Mouse (Mus musculus): ENCODE results near the gene Grn.

The Grn gene

DNA sequence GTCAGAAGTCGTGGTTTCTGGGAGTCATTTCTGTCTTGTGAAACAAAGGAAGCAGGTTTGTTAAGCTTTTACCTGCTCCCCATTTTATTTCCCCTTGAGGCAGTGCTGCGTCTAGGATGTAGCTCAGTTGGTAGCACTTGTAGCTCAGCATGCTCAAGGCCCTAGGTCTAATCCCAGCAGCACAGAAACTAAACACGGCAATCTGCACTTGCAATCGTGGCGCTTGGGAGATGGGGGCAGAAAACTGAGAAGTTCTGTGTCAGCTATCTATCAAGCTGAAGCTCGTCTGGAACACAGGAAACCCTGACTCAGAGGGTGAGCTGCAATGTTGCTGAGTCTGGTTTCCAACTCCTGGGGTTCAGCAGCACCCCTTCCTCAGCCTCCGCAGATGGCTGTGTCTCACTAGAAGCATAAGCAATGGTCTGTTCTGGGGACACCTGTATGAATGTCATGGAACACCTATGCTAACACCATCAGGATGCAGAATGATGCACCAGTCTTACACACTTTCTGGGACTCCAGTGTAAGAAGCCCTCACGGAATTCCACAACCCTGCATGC lies 1.1 kb upstream of the Grn start:
- no peak for DNase-seq

DNA sequence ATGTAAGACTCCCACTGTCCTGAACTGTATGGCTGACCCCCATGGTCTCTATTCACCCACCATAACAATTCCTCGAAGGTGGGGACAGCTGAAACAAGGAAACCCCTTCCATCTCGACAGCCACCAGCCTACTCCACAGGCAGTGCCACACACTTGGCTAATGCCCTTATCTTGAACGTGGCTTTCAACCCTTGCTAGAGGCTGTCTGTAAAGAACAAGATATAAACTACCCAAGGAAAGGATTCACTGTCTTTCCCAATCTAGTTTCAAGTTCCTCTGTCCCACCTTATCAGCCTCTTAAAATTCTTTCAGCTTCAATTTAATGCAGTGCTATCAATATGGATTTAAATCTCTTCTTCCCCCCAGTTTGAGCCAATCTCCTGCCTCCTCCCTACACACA lies 564 bp upstream of the Grn start:
- no peak for DNase-seq

DNA sequence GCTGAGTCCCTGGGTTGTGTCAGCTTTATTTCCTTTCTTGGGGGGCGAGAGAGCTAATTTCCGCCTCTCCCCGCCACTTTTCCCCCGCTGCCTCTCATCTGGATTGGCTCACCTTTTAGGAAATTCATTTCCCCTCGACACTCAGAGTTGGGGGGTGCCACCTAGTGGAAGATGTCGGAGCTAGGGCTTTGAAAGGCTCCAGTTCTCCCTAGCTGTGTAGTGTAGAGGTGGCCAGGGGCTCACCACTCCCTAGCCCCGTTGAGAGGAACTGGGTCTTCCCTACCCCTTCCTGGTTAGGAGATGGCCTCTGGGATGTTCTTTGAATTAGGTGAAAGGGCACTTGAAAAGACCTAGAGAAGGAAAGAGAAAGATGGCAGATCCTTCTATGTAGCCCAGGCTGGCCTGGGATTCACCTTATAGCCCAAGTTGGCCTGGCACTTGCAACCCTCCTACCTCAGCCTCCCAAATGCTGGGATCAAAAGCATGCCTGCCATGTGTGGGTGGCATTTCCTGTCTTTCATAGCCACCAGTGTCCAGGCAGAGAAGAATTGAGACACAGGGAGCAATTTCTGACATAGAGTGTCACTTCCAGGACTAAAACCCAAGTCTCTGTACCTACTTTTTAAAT lies 1.0 kb downstream of the Grn start:
- DNase-seq, result peak; percentile 89

DNA sequence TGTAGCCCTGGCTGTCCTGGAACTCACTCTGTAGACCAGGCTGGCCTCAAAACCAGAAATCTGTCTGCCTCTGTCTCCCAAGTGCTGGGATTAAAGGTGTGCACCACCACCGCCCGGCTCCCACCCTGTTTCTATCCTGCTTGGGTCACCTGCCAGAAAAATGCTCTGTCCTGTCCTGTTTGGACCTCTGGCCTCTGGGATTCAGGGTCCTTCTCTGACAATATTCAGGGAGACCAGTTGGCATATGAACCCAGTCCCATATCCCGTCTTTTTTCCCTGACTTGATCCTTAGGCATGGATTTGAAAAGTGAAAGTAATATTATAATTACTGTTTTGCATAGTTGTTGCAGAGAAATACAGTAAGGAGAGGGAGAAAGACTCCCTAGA lies 1.6 kb downstream of the Grn start:
- no peak for DNase-seq

DNA sequence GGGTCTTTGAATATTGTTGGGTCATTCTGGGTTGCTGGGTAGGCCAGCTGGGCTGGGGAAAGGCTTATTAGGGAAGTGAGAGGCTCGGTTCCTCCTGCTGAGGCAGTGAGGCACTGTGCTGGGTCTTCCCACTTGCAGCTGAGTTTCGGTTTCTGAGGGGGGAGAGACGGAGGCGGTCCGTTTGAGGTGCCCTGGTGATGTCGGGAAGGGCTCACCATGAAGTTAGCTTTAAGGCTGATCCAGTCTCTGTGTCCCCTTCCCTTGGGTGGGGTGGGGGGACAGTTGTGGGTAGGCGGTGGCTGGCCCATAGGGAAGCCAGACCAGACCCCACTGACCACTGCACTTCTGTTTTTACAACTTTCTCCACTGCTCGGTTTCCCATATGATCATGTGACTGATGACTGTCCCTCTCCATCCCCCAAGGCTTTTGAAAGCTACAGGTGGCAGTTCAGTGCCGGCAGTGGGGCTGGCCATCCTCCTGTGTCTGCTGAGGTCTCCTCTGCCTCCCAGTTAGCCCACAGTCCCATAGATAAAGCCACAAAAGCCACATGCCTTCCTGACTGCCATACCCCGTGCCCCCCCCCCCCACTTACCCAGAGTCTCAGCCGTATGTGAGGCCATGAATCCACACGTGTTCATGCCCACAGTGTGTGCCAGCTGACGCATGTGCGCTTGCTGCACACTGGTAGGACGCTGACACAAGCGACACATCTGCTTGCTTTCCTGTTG lies 2.2 kb downstream of the Grn start:
- no peak for DNase-seq

DNA sequence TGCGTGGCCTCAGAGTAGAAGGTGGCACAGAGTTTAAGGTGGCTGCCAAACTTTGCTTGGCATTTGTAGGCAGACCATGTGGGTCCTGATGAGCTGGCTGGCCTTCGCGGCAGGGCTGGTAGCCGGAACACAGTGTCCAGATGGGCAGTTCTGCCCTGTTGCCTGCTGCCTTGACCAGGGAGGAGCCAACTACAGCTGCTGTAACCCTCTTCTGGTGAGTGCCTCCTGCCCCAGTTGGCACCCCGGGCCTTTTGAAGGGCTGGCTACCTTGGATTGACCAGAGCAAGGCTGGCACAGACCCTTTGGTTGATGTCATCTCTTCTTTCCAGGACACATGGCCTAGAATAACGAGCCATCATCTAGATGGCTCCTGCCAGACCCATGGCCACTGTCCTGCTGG lies 2.8 kb downstream of the Grn start:
- peak; percentile 81 for DNase-seq

DNA sequence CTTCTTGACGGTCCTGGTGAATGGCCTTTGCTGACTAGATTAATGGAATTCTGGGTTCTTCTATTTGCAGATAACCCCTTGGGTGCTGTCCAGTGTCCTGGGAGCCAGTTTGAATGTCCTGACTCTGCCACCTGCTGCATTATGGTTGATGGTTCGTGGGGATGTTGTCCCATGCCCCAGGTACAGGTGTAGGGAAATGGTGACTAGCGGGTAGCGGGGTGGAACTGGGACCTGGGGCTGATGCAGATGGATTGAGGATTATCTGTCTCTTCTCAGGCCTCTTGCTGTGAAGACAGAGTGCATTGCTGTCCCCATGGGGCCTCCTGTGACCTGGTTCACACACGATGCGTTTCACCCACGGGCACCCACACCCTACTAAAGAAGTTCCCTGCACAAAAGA lies 3.8 kb downstream of the Grn start:
- DNase-seq, result no peak

DNA sequence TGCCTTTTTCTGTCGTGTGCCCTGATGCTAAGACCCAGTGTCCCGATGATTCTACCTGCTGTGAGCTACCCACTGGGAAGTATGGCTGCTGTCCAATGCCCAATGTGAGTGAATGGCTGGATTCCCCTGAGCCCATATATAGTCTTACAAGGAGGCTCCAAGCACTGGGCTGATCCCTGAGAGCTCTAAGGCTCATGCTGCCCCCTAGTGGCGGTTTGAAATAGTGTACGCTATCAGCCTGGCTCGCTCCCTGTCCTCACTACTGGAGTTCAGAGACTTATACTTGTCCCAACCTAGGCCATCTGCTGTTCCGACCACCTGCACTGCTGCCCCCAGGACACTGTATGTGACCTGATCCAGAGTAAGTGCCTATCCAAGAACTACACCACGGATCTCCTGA lies 4.3 kb downstream of the Grn start:
- DNase-seq, result peak; percentile 90

DNA sequence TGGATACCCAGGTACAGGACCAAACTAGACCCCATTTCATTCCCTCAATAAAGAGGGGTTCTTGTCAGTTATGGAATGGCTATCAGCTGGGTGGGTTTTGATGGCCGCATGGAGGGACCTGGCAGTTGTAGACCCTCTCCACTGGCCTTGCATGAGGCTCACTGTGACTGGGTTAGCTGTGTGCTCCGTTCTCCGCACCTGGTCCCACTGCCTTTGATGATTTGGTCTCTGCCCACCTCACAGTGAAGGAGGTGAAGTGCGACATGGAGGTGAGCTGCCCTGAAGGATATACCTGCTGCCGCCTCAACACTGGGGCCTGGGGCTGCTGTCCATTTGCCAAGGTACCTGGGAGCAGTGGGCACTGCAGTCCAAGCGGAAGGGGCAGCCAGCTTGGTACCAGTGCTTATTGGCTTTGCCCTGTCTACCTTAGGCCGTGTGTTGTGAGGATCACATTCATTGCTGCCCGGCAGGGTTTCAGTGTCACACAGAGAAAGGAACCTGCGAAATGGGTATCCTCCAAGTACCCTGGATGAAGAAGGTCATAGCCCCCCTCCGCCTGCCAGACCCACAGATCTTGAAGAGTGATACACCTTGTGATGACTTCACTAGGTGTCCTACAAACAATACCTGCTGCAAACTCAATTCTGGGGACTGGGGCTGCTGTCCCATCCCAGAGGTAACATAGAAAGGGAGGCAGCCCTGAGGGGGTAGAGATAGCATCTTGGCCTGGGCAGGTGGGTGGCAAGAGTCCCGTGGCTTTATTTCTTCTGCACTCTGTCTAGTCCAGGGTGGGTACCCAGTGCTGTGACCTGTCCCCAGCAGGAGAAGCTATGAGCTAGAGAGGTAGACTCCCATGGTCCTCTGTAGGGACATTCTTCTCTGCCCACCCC lies 4.9 kb downstream of the Grn start:
- DNase-seq, result no peak

DNA sequence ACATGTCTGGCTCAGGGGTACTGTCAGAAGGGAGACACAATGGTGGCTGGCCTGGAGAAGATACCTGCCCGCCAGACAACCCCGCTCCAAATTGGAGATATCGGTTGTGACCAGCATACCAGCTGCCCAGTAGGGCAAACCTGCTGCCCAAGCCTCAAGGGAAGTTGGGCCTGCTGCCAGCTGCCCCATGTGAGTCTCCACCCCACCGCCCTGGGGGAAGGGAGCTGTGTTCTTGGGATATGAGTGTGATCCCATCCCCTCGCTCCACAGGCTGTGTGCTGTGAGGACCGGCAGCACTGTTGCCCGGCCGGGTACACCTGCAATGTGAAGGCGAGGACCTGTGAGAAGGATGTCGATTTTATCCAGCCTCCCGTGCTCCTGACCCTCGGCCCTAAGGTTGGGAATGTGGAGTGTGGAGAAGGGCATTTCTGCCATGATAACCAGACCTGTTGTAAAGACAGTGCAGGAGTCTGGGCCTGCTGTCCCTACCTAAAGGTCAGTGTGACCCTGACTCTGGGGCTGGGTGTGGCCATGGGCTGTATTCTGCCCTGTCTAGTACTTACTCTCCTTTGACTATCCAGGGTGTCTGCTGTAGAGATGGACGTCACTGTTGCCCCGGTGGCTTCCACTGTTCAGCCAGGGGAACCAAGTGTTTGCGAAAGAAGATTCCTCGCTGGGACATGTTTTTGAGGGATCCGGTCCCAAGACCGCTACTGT lies 5.8 kb downstream of the Grn start:
- no peak for DNase-seq

DNA sequence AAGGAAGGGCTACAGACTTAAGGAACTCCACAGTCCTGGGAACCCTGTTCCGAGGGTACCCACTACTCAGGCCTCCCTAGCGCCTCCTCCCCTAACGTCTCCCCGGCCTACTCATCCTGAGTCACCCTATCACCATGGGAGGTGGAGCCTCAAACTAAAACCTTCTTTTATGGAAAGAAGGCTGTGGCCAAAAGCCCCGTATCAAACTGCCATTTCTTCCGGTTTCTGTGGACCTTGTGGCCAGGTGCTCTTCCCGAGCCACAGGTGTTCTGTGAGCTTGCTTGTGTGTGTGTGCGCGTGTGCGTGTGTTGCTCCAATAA lies 6.3 kb downstream of the Grn start:
- DNase-seq, result no peak

DNA sequence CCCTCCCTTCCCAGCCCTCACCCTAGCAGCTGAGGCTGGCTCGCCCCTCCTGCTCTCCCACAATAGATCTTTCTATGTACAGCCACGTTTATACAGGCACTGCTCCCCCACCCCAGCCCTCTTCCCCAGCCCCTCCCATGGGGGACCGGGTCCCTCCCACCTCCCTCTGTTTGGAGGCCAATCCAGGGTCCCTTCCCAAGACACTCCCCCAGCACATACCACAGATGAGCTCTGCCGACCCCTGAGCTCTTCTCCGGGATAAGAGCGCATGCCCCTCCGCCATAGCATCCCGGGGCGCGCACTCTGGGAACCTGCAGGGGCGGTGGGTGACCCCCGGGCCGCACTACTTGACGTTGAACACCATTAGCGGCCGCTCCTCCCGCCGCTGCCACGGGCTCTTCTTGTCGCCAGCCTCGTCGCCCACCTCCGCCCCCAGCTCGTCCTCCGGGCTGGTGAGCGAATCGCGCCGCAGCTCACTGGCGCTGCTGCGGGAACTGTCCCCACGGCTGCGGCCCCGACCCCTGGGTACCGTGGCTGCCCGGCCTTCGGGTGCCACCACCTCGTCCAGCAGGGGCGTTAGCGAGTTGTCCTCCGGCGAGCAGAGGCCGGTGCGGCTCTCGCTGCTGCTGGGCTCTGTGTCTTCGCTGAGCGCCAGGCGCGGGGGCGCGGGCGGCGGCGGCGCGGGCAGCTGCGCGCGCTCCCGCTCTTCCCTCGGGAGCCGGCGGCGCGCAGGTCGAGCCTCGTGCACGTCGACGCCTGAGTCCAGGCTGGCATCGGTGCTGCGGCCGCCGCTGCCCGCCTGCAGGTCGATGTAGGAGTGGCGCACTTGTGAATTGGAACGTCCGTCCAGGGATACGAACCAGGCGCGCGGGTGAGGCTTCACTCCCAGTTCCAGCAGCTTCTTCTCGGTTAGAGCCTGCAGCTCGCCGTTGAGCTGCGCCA lies 7.3 kb downstream of the Grn start:
- DNase-seq, result peak; percentile 58

DNA sequence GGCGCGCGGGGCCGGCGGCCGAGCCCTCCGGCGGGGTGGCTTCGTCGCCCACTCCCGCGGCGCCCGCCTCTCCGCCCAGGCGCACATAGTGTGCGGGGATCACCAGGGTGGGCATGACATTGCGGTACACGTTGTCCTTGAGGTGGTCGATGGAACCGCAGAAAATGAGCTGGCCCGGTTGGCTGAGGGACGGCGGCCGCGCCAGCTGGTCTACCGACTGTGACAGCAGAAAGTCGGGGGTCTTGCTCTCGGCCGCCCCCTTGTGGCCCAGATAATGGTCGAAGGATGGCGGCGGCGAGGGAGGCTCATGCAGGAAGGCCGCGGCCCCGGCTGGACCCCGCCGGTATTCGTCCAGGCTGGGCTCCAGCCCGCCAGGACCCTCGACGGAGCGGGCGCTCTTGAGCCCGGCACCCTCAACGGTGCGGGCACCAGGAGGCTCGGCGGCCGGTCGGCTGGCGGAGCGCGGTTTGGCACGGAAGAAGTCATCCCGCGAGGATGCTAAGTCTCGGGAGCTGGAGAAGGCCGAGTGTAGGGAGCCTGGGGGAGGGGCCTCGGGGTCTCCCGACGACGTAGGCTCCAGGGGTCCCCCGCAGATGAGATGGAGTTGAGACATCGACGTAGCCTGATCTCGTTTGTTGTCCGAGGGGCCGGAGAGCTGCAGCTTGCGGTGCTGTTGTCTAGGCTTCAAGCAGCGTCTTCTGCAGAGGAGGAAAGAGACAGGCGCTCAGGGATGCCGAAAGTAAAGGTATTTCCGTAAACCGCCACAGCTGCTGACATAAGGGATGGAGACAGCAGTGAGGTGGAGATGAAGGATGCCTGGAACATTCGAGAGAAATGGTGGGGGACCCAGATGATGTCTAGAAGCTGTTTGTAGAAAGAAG lies 8.3 kb downstream of the Grn start:
- DNase-seq, result peak; percentile 73

DNA sequence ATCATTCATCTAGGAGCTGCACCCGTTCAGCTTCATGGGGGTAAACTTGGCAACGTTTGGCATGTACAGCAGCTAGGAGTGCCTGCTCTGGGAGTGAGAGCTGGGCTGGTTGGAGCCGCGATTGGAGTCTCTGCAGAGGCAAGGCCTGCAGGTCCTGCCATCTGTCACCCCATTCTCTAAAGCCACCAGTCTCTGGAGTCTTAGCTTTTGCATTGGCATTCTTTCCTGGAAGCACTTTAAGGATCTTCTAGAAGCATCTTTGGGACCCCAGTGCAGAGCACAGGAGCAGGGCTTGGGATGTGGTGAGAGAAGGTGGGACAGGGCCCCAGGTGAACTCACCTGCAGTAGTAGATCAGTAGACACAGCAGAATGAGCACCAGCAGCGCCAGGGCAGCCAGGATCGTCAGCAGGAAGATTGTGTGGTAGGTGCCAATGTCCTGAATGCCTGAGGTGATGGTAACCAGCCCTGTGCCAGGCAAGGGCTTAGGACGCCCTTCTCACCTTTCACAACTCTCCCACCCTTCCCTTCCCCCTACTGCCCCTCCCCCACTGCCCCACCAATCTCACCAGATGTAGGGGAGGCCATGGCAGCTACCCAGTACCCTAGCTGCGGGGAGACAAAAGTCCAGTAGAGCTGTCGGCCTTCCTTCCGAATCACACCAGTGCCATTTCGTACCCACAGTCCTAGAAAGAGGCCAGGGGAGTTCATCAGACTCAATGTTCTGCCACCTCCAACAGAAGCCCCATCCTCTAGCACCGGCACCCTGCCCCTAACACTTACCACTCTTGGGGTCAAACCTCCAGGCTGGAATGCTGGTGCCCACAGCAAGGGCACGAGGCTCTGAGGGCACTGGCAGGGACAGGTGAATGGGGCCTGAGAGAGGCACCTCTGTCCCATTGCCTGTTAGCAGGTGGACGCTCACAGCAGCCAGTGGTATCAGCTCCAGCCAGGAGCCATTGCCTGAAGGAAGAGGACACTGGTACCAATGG lies 9.3 kb downstream of the Grn start:
- no peak for DNase-seq

DNA sequence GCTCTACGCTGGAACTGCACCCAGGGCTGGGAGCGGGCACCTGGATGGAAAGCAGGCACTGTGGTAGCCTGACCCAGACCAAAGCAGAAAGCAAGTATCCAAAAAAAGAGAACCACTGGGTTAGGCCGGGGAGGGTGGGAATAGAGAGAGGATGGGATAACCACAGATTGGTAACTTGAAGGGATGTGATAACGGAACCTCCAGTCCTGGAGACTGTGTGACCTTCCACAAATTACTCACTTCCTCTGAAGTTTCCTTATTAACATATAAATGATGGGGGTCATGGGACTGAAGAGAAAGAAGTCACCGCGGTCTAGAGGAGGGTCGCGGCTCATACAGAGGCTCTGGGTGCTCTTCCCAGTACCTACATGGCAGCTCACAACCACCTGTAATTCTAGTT lies 10.1 kb downstream of the Grn start:
- no peak for DNase-seq

DNA sequence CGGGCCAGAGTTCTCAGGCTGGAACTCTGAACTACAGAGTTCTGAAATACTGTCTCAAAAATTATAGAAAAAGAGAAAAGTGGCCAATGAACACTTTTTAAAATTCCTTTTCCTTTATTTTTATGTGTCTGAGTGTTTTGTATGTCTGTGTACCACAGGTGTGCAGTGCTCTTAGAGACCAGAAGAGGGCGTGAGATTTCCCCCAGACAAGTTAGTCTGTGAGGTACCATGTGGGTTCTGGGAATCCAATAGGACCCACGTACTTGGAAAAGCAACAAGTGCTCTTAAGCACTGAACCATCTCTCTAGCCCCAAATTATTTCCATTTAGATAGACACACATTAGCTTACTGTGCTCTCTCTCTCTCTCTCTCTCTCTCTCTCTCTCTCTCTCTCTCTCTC lies 11.3 kb downstream of the Grn start:
- DNase-seq, result no peak

DNA sequence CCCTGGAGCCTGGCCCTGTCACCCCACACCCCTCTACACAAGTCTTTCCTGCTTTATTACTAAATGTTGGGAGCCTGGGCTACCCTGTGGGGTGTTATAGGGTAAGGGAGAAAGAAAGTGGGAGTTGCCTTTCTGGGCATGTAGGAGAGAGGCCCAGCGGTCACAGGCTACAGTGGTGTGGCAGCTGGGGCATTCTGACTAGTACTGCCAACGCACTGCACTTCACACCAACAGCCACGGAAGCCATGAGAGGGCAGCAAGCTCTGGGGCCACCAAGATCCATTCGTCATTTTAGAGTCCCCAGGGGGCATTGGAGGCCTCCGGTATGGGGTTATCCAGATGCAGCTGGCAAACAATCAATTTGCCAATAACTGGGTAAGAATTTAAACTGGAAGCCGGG lies 12.0 kb downstream of the Grn start:
- no peak for DNase-seq

DNA sequence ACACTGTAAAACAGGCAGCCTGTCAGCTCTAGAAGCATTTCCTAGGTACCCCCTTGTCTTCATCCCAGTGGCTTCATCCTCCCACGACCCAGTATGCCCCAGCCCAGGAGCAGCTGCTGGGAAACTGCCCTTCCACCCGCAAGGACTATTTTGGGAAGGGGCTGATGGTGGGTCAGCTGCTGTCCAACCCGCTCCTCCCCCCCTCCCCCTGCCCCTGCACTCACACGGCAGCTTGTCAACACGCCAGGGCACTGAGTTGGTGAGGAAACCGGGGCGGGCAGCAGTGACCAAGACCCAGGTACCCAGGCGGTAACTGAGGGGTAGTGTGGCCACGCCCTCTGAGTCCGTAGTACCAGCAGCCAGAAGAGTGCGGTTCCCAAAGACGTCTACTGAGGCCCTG lies 13.6 kb downstream of the Grn start:
- no peak for DNase-seq

DNA sequence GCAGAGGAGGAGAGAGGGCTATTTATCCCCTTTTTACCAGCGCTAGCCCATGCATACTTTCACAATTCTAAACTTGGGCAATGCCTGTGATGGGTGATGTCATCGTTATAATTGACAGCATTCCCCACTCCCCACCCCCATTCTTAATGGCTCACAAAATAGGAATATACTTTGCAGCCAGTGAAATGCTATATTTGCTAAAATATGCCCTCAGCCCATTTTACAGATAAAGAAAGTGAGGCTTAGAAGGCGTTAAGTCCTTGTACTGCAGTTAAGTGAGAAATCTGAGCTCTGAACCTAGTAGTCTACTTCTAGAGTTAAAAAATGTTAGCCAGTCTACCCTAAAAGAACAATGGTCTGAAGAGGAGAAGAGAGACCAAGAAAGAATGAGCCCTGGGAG lies 14.2 kb downstream of the Grn start:
- no peak for DNase-seq

DNA sequence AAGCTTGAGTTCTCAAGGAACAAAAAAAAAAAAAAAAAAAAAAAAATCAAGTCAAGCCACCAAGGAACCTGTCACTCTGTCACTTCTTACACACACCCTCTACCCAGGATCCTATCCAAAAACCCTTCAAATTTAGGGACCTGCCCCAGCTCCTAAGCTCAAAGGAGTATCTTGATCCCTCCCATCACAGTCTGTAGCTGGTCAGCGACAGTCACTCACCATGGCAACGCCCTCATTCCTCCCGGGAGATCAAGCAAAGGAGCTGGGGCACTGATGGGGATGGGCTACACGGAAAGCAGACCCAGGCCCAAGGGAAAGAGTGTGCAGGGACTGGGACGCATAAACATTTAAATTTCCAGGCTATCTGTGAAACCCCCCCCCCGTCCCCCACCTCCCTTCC lies 14.7 kb downstream of the Grn start:
- no peak for DNase-seq

All from kidney, adult 9 months (tissue).